Mouse (Mus musculus) neural tube, embryonic 14.5 days (tissue): Measurements from ENCODE around the gene Card11. TPM values are rescaled to one million over a fixed set of nuclear protein-coding genes. Genes with fewer than 3 reads are reported as not detected.

ENCODE experiments used
- ATAC-seq: fragments of 200-750 bp; cut with Nextera tagmentation; 2 replicates; pipeline ENCODE4 v1.8.0; 2017; ENCODE audit warnings: low read depth, mild to moderate bottlenecking, moderate TSS enrichment, moderate library complexity
- H3K27ac ChIP-seq: fragments of 300-500 bp; sonication (generic); 2 replicates; pipeline ENCODE4 v1.5.1; 2014; ENCODE audit warnings: low read depth, mild to moderate bottlenecking, control low read depth, low read length, moderate library complexity, mixed read lengths
- H3K27me3 ChIP-seq: fragments of 300-500 bp; sonication (generic); 2 replicates; pipeline ENCODE4 v1.6.1; 2014; ENCODE audit warnings: low read length; ENCODE audit not compliant: control insufficient read depth, insufficient read depth
- H3K36me3 ChIP-seq: fragments of 300-500 bp; sonication (generic); 2 replicates; pipeline ENCODE4 v1.6.1; 2014; ENCODE audit warnings: low read length, mixed read lengths; ENCODE audit not compliant: control insufficient read depth, insufficient read depth
- H3K4me1 ChIP-seq: fragments of 300-500 bp; sonication (generic); 2 replicates; pipeline ENCODE4 v1.6.1; 2014; ENCODE audit warnings: low read length; ENCODE audit not compliant: control insufficient read depth, insufficient read depth
- H3K4me2 ChIP-seq: fragments of 300-500 bp; sonication (generic); 2 replicates; pipeline ENCODE4 v1.6.1; 2014; ENCODE audit warnings: mild to moderate bottlenecking, low read depth, low read length, control low read depth
- H3K4me3 ChIP-seq: fragments of 300-500 bp; sonication (generic); 2 replicates; pipeline ENCODE4 v1.5.1; 2014; ENCODE audit warnings: low read depth, low read length, control low read depth, mixed read lengths
- H3K9ac ChIP-seq: fragments of 300-500 bp; sonication (generic); replicated peaks from 2 replicates; pipeline ENCODE4 v1.6.1; 2014; ENCODE audit warnings: low read depth, mild to moderate bottlenecking, control low read depth, low read length, mixed read lengths
- H3K9me3 ChIP-seq: fragments of 300-500 bp; sonication (generic); 2 replicates; pipeline ENCODE4 v1.6.1; 2016; ENCODE audit warnings: low read length; ENCODE audit not compliant: control insufficient read depth
- WGBS: fragments of 180-500 bp; shearing (Covaris S2); extraction: QIAGEN DNeasy Blood & Tissue Kit; methylation state at CpG from one replicate; pipeline ENCODE4 v1.1.7; 2014; 5-methylcytosine and 5-hydroxymethylcytosine counted together
- polyA plus RNA-seq: library from polyadenylated mRNA; unstranded; fragments of >200 nt; fragmentation: Nextera tagmentation; extraction: Ambion mirVana; gene quantifications from 2 replicates; pipeline ENCODE4 v1.2.1, GENCODE M21; 2014

The Card11 gene
- polyA plus RNA-seq, 1 experiment from 2014 or later, result 0.17 TPM

DNA sequence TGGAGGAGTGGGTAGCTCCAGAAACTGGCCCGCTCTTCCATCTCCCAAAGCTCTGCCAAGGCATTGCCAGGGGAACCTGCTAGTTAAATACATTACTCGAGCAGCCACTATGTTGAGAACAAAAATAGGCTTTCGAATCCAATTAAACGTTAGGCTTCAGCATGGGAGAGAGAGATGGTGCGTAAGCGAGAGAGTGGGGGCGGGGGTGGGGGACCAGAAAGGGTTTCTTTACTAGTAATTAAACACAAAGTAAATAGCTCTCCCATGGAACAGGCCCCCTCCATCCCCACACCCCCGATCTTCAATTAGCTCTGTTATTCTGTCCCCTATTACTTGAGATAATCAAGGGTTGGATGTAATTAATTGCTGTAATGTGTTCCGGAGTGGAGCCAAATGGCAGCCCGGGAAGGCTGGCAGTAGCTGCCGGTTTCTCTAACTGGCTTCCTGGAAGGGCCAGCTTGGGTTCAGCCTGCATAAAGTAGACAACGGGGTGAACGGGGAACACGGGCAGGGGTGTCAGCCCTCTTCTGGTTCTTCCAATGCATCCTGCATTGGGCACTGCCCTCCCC is 59.4 kb downstream of the Card11 start:
- no peak overlapping the region for H3K4me2 ChIP-seq
- WGBS, result 37% methylated on average over 14 of the region's 14 CpGs
- no peaks in the 10 kb centered on the region for H3K27me3 ChIP-seq
- H3K4me1 ChIP-seq, result peaks cover 5% of the 10 kb centered on the region; the same call in 1 of the 2 replicates
- peak; percentile 77 for ATAC-seq
- H3K9ac ChIP-seq, result no peak overlapping the region
- H3K4me3 ChIP-seq, result no peak overlapping the region
- no peaks in the 10 kb centered on the region for H3K36me3 ChIP-seq
- peak overlapping the region; percentile 49; the same call in 1 of the 2 replicates for H3K27ac ChIP-seq
- no peaks in the 10 kb centered on the region for H3K9me3 ChIP-seq

GRCm38 (mm10) chr5:140940257-140940922 is 60.0 kb downstream of the Card11 start:
- WGBS, result 45% methylated on average over 5 of the region's 5 CpGs
- Histone ChIP-seq H3K4me3 (no peak overlapping the region), H3K9ac (no peak overlapping the region), H3K9me3 (no peaks in the 10 kb centered on the region), H3K4me1 (peaks cover 5% of the 10 kb centered on the region; the same call in 1 of the 2 replicates), H3K4me2 (no peak overlapping the region), H3K27ac (0 out of 2 replicates have a peak overlapping the region, but pooled peaks have one; percentile 36), H3K27me3 (no peaks in the 10 kb centered on the region), H3K36me3 (no peaks in the 10 kb centered on the region)
- ATAC-seq, result no peak

DNA sequence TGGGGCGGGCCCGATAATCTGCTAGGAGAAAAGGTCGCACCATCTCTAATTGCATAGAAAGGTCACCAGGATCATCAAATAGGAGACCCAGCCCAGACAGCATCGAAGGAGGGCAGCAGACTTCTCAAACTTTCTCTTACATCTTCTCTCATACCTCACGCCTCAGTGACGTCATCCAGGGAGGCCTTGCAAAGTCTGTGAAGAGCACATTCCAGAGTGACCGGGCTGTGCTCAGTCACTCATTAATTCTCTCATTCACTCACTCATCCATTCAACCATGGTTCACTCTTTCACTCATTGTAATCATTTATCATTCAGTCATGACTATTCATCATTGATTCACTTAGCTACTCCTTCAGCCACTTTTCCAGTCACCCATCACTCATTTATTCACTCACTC is 63.6 kb downstream of the Card11 start:
- no peak overlapping the region for H3K9ac ChIP-seq
- no peak overlapping the region for H3K4me3 ChIP-seq
- H3K4me1 ChIP-seq, result peaks cover 5% of the 10 kb centered on the region; the same call in 1 of the 2 replicates
- H3K9me3 ChIP-seq, result no peaks in the 10 kb centered on the region
- no peak overlapping the region for H3K4me2 ChIP-seq
- no peak for ATAC-seq
- no peak overlapping the region for H3K27ac ChIP-seq
- no peaks in the 10 kb centered on the region for H3K27me3 ChIP-seq
- H3K36me3 ChIP-seq, result no peaks in the 10 kb centered on the region
- WGBS, result 83% methylated on average over 7 of the region's 7 CpGs

DNA sequence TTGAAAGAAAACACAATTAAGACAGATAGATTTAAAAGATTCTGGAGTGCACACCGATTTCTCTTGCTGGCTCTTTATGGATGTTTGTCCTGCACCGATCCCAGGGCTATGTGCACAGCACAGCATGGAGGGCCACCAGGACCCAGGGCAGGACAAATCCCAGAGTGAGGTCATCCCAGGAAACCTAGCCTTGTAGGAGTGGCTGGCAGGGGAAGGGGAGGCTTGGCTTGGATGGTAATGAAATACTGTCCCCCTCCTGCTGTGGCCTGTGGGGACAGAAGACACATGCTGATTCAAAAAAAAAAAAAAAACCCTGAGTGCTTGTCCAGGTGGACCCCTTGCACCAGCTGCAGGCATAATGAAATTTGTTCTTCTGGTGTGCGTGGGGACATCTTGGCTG is 64.5 kb downstream of the Card11 start:
- Histone ChIP-seq H3K4me2 (no peak overlapping the region), H3K27me3 (no peaks in the 10 kb centered on the region), H3K9ac (no peak overlapping the region), H3K4me3 (no peak overlapping the region), H3K4me1 (peaks cover 5% of the 10 kb centered on the region; the same call in 1 of the 2 replicates), H3K36me3 (no peaks in the 10 kb centered on the region), H3K9me3 (no peaks in the 10 kb centered on the region), H3K27ac (no peak overlapping the region)
- no peak for ATAC-seq
- WGBS, result 89% methylated on average over 3 of the region's 3 CpGs

DNA sequence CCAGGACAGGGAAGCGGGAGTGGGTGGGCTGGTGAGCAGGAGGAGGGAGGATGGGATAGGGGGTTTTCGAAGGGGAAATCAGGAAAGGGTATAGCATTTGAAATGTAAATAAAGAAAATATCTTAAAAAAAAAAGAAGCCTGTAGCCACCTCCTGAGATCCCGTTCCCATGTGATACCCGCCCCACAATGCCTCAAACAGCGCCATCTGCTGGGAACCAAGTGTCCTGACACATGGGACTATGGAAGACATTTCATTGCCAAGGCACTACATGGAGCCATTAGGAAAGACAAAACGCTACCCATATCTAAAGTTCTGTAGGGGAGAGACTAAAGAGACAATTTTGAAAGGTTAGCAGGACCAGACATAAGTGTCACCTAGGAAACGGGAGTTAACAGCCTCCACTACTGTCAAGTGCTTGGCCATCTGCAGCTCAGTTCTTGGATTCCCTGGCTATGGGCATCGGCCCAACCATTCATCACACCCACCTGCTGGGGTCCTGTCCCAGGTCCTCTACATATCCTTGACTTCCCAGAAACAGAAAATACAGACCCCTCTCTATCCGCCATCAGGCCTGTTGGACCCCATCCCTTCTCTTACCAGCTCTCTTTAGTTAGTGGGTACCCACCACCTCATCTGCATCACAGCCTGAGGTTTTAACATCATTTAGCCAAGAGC is 65.6 kb downstream of the Card11 start:
- H3K4me2 ChIP-seq, result no peak overlapping the region
- H3K4me3 ChIP-seq, result no peak overlapping the region
- H3K4me1 ChIP-seq, result no peaks in the 10 kb centered on the region
- no peak overlapping the region for H3K27ac ChIP-seq
- H3K9me3 ChIP-seq, result no peaks in the 10 kb centered on the region
- no peak for ATAC-seq
- H3K9ac ChIP-seq, result no peak overlapping the region
- no peaks in the 10 kb centered on the region for H3K36me3 ChIP-seq
- 82% methylated on average over 9 of the region's 9 CpGs for WGBS
- no peaks in the 10 kb centered on the region for H3K27me3 ChIP-seq

DNA sequence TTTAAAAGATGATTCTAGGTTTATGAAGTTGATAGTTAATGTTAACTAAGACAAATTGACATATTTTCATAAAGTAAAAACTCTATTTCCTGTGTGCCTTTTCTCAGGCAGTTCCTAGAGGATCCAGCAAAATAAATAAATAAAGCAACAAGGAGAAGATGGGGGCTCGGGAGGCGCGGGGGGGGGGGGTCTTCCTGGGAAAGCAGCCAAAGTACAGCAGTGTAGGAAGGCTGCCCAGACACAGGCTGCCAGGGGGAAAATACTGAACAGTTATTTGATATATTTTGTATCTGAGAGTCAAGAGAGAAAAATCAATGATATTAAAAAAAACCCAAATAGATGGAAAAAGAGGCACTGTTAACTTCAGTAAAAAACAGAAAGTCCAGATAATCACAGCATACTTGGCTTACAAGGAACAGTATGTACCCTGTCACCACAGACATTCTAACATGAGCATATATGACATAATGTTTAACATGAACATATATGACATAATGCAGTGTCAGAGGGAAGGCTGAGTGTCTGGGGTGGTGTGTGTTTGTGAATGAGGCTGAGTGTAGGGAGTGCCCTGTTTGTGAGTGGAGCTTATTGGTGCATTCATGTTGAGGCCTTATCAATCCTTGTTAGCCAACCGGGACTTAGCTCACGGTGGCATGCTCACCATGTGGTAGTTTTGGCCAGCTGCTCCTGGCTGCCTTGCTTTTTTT is 68.7 kb downstream of the Card11 start:
- Histone ChIP-seq H3K36me3 (no peaks in the 10 kb centered on the region), H3K27ac (no peak overlapping the region), H3K4me2 (no peak overlapping the region), H3K4me3 (no peak overlapping the region), H3K4me1 (no peaks in the 10 kb centered on the region), H3K27me3 (no peaks in the 10 kb centered on the region), H3K9me3 (no peaks in the 10 kb centered on the region), H3K9ac (no peak overlapping the region)
- ATAC-seq, result no peak
- WGBS, result 49% methylated on average over 5 of the region's 5 CpGs

GRCm38 (mm10) chr5:140918519-140918918 is 81.9 kb downstream of the Card11 start:
- 94% methylated on average over 1 of the region's 1 CpGs for WGBS
- H3K27ac ChIP-seq, result no peak overlapping the region
- no peak for ATAC-seq

GRCm38 (mm10) chr5:140917807-140918206 is 82.6 kb downstream of the Card11 start:
- no peaks in the 10 kb centered on the region for H3K27me3 ChIP-seq
- no peak overlapping the region for H3K27ac ChIP-seq
- H3K9ac ChIP-seq, result no peak overlapping the region
- no peaks in the 10 kb centered on the region for H3K36me3 ChIP-seq
- no peak for ATAC-seq
- no peaks in the 10 kb centered on the region for H3K4me1 ChIP-seq
- peaks cover 13% of the 10 kb centered on the region for H3K9me3 ChIP-seq
- WGBS, result 93% methylated on average over 1 of the region's 1 CpGs
- no peak overlapping the region for H3K4me3 ChIP-seq
- no peak overlapping the region for H3K4me2 ChIP-seq

More at GRCm38 (mm10) chr5:140918519-140918918, 81.9 kb downstream of the Card11 start:
- H3K9me3 ChIP-seq, result peaks cover 14% of the 10 kb centered on the region
- no peaks in the 10 kb centered on the region for H3K36me3 ChIP-seq
- H3K9ac ChIP-seq, result no peak overlapping the region
- no peak overlapping the region for H3K4me2 ChIP-seq
- no peak overlapping the region for H3K4me3 ChIP-seq
- no peaks in the 10 kb centered on the region for H3K27me3 ChIP-seq
- H3K4me1 ChIP-seq, result no peaks in the 10 kb centered on the region
